Mouse (Mus musculus) megakaryocyte, embryonic 14.5 days (primary cell): Measurements from ENCODE around the gene Flad1.

ENCODE experiments used
- FLI1 ChIP-seq: IDR thresholded peaks from 2 replicates; pipeline ENCODE4 v1.6.1; 2012; ENCODE audit warnings: low read length, inconsistent platforms, mixed read lengths
- GATA1 ChIP-seq: IDR thresholded peaks from 3 replicates; pipeline ENCODE4 v1.6.1; 2012; ENCODE audit warnings: mixed read lengths, low read length, inconsistent platforms, borderline replicate concordance

DNA sequence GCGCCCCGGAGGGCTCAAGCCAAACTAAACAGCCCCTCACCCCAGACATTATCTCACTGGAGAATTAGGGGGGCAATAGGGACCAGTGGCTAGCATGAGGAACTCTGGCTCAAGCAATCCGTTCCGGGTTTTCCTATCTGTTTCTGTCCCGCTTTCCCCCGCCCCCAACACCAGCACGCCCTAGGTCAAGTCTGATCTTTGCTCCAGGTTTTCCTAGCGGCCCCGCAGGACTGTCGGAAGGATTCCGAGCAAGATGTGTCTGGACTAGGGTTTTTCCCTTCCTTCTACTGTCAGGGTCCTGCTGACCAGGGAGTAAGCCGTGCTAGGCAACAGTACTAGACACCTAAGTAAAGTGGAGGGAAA lies 16.8 kb downstream of the Flad1 start:
- no peak for TF ChIP-seq GATA1
- no peak for TF ChIP-seq FLI1
